Mouse (Mus musculus) C2C12 (cell line): Measurements from ENCODE around the gene Vgll4.

Experiments used
- CTCF ChIP-seq: IDR thresholded peaks from one replicate; pipeline ENCODE4 v1.5.1; 2011; ENCODE audit not compliant: control insufficient read depth, insufficient read depth, insufficient read length
- MYOD1 ChIP-seq: IDR thresholded peaks from one replicate; pipeline ENCODE4 v1.6.1; 2011; ENCODE audit warnings: low read depth; ENCODE audit not compliant: control insufficient read depth, insufficient read length

DNA sequence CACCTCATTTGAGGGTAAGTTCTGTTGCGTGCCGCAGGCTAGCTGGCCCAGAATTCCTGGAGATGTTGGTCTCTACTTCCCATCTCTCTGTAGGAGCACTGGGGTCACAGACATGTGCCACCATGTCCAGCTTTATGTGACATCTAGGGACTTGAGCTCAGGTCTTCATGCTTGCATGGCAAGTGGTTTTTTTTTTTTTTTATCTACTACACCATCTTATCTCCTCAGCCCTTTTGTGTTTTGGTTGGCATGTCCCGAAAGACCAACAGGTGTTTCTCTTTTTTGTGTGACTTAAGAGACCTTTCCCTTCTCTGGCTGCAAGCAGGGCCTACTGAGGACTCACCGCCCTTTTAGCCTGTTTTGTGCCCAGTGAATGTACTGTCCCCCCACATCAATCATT lies 113.3 kb downstream of the Vgll4 start:
- TF ChIP-seq CTCF (no peak), MYOD1 (no peak)
